Mouse (Mus musculus): ENCODE measurements at regions not wholly inside any gene's neighbourhood (a gene's known extent, or its start where the extent isn't known, plus 50 kb on each side); places are given as distances from the start of the nearest gene placed in this dataset.

DNA sequence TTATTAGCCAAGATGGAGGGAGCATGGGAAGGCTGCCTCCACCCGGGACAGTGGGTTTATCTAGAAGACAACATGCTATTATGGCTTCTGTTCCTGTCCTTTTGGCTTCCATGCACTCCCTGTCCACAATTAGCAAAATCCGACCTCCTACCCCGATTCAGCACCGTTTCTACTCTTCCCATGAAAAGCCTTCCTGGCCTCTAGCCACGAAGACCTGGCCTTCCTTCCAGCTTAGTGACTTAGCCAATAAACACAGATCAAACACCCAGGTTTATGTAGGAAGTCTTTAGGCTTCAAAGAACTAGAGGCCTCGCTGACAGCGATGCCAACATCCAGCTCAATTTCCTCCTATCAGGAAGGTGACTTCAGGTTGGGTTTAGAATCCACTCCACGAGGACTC, 338.5 kb upstream of the Zmiz1 start:
- DNase-seq (ENCODE audit: low spot score in 2 of 2) = no peak

DNA sequence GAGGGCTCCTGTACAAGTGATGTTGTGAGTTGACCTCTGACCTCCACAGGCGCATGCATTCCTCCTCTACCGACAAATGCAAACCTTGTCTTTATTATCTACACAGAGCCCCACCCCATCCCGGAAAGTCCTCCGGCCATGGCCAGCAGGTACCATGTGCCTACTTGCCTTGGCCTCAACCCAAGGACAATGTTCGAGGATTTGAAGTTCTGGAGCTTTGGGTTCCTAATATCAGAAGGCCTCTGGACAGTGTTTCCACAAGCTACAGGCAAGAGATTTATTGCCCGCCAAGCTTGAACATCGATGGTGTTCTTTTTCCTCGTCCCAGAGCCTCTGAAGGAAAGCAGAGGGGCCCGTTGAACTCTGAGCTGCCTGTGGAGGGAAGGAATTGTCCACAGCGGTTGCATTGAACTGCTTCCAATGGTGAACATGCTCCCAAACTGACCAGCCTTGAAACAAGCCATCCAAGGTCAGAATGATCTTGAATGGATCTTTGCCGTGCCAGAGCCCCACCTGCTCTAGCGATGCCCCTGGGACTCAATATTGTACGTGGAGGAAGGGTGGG, 335.9 kb upstream of the Zmiz1 start:
- no peak for DNase-seq (ENCODE audit: low spot score in 2 of 2)

DNA sequence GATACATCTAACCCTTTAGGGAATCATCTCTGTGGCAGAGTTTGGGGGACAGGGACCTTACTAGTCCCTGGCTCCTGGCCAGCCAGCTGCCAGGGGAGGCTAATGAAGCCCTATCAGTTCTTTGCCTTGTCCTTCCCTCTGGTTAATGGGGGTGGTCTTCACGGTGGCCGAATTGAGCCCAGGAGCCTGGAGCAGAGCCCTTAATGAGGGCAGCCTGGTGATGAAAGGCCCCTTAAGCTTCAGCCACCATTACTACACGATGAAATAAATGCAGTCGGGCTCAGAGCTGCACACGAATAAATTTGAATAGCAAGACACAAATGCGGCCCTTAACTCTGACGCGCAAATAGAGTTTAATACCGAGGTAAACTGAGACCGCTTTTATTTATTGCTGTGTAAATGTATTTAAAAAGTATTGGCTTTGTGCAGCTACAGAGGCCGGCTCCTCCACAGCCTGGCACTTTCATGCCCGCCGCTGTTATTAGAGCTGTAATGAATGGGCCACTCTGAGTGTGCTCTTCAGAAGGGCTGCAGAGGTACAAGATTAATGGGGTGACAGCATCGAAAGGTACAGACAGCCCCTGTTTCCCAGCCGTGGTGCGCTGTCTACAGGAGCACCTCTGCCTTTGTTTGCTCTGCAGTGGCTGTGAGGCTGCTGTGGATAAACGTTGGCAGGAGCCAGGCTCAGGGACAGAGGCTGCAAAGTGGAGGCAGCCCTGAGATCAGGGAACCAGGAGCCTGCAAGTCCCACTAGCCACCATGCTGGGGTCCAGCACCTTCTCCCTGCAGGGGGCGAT, 335.2 kb upstream of the Zmiz1 start:
- DNase-seq (ENCODE audit: low spot score in 2 of 2) = no peak

DNA sequence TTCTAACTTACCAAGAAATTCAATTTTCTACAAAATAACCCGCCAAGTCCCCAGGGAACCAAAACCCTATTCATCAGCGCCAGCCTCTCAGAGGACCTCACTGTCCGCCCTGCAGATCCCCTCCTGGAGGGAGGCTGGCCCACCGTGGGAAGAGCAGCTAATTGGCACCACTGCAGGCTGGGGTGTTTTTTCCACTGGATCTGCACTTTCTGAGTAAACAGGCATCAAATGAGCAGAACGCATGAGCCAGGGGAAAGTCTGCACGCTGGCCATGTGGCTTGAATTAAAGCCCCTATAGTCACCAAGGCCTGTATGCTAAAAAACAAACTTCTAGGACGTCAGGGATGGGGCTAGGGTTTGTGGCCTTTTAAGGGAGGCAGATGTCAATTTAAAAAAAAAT, 332.4 kb upstream of the Zmiz1 start:
- no peak for DNase-seq (ENCODE audit: low spot score in 2 of 2)

DNA sequence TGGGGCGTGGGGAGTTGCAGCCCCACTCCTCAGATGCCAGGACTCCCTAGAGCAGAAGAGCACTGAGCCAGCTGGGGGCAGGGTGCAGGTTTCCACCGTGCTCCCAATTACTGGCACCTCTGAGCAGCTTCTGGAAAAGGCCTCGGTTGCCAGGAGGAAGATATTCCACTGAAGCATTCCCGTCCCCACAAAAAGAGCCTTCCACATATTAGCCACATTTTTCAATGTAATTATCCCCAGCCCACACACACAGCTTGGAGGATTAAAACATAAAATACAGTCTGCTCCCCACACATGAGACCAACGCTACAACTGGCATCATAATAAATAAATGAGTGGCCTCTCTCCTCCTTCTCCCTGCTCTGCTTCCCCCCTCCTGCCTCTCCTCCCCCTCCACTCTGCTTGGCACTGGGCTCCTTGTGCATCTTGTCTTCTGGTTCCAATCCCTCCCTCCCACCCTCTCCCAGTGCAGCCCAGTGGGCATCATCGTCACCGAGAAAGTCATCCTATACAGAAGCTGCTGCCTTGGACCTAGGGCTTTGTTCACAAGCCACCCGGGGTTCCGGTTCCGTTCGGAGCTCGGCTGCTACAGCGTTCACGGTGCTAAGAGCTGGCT, 331.3 kb upstream of the Zmiz1 start:
- DNase-seq (ENCODE audit: low spot score in 2 of 2) = no peak

DNA sequence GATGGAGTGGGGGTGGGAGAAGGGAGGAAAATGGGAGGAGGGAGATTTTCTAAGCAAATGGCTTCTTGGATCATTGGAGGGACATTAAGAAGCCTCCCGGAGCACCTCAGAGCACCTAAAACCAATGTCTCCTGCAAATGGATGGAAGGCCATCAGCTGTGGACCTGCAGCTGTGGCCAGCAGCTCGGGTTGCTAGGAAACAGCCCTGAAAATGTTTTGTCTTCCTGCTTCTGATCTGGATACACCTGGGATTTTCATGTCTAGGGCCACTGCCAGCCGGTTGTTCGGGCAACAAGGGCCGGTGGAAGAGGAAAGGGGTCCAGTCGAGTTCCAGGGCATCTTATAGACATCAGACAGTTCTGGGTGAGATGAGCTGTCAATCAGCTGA, 330.8 kb upstream of the Zmiz1 start:
- DNase-seq (ENCODE audit: low spot score in 2 of 2) = no peak

DNA sequence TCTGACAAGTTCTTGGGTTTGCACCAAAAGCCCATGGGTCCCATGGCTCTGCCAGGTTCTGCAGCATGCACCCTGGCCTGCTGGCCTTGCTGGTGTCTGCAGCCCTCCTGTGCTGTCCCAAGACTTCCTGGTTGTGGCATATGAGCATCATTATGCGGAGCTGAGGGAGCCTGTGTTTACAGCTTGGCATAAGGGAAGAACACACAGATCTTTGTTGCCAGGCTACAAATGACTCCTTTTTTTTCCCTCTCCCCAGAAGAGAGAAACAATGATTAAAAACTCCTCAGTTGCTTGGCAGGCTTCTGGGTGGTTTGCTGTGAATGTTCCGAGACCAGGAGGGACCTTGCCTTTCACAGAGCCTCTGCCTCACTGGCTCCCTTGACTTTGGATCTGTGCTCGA, 323.6 kb upstream of the Zmiz1 start:
- DNase-seq (ENCODE audit: low spot score in 2 of 2) = no peak

DNA sequence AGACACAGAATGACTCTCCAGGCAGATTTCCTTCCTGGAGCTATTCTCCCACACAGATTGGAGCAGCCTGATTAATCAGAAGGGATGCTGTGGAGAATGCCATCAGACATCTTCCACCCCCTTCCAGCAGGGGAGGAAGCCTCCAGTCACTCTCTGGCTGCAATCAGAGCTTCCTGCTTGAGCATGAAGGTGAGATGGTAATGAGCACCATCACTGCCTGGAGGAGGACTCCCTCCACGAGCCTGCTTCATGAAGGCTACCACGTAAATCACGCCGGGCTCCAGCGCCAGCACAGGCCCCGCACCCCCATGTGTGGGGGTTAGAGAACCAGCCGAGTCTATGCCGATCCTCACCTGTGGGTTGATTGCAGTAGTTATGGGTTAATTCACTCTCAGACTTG, 321.7 kb upstream of the Zmiz1 start:
- no peak for DNase-seq (ENCODE audit: low spot score in 2 of 2)

DNA sequence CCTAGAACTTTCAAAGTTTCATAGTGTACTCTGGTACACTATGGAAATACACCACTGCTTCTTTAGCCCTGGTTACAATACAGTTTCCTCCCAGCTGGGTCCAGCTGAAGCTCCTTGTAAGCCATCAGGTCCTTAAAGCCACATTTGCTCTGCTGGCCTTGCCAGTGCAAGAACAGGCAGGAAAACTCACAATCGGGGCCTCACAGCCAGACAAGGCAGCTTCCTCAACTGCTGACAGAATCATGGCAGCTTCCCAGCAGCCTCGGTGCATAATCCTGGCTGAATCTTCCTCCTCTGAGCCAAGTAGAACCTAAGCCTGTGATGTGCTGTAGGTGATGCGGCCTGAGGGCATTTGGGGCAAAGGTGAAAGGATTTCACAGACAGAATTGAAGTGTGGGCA, 320.5 kb upstream of the Zmiz1 start:
- no peak for DNase-seq (ENCODE audit: low spot score in 2 of 2)

DNA sequence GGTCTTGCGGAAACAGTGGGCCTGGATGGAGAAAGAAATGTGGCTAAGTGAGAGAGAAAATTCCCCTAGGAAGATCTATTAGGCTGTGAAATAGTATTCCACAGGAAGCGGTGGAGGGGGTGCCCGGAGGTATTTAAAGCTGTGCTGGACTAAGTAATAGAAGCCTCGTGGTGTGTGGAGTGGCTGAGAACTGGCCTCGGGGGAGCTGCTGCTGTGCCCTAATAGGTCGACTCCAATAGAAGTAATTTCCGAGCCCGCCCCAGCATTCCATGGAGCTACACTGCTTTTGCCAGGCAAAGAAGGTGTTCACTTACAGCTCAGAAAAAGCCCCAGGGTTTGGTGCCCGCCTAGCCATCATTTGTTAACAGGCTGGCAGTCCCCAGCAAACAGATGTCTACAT, 317.1 kb upstream of the Zmiz1 start:
- DNase-seq (ENCODE audit: low spot score in 2 of 2) = no peak

DNA sequence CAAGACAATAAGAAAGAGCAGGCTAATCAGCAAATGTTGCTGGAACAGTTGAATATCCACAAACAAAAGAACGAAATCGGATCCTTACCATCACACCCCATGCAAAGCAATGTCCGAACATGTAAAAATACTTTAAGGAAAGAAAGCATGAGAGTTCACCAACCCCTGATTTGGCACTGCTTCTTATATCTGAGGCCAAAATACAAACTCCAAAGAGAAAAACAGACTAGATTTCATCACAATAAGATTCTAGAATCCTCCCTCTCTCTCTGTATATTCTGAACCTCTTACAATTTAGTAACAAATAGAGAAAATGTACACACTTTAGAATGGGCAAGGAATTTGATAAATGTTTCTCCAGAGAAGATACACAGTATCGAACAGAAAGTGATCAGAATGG, 315.9 kb upstream of the Zmiz1 start:
- DNase-seq (ENCODE audit: low spot score in 2 of 2) = no peak

DNA sequence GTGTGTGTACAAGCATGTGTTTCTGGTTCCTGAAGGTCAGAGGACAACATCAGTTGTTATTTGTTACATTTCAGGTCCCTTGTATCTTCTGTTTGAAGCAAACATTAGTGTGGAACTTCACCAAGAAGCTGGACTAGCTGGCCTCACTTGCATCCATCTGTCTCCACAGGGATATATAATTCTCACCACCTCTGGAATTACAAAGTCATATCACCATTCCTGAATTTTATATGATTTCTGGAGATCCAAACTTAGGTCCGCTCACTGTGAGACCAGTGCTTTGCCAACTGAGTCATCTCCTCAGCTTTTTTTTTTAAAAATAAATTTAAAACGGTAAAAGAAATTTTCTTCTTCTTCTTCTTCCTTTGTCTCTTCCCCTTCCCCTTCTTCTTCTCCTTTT, 311.3 kb upstream of the Zmiz1 start:
- DNase-seq (ENCODE audit: low spot score in 2 of 2) = no peak

DNA sequence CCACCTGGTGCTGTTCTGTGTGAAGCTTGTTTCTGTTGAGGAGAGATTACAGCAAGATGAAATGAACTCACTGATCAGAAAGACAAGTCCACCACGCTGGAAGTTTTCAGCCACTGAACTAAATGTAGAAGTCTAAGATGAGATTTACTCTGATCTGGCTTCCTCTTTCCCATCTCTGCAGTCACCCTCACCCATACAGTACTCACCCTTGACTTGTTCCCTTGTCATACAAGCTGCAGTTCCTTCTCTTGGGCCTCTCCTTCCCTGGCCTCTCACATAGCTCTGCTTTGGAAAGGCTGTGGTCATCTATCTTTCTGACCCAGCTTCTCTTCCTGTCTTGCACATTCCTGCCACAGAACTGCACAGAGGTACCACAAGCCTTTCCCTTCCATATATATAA, 308.0 kb upstream of the Zmiz1 start:
- DNase-seq (ENCODE audit: low spot score in 2 of 2) = no peak

DNA sequence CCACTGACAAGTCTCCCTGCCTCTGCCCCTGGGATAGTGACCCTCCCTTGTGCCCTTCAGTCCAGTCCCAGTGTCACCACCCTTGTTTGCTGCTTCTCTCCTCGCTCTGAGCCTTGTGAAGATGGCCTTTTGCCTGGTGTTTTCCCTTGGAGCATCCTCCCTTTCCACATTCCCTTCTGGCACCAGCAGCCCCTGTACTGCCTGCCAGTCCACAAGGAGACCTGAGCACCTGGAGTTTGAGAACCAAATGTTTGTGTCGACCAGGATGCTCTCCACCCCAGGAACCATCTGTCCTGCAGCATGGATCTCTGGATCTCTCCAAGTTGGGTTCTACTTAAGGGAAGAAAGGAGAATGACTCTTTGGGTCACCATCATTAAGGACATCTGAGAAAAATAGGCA, 307.5 kb upstream of the Zmiz1 start:
- DNase-seq (ENCODE audit: low spot score in 2 of 2) = no peak

DNA sequence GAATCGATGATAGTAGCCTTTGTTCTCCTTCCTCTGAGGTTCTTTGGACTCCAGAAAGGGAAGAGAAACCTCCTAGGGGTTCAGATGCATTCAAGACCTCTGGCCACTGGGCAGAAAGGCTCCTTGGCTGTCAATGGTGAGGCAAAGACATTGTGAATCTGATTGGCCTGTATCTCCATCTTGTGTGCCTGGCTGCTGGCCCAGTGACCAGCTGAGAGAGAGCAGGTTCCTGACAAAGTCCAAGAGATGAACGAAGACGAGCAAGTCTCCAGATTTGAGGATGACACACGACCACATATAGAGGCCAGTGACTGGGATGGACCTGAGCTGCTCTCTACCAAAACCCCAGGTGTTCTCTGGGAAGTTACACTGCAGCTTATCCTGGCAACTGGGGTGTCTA, 305.4 kb upstream of the Zmiz1 start:
- DNase-seq (ENCODE audit: low spot score in 2 of 2) = no peak

DNA sequence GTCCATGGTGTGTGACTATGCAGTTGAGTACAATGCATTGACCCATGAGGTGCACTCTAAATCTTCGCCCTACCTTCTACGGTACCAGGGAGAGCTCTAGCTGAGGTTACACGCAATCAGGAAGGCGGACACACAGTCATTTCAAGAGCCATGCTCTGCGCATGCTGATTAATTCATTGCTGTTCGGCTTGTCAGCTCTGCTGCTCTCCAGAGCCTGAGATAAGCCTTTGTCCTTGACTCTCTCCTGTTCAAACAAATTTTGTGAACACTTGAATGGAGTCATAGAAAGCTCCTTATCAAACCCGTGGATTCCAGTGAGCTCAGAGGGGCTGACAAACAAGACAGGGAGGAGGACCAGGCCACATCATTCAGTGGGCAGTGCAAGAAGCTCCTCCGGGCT, 304.8 kb upstream of the Zmiz1 start:
- no peak for DNase-seq (ENCODE audit: low spot score in 2 of 2)

DNA sequence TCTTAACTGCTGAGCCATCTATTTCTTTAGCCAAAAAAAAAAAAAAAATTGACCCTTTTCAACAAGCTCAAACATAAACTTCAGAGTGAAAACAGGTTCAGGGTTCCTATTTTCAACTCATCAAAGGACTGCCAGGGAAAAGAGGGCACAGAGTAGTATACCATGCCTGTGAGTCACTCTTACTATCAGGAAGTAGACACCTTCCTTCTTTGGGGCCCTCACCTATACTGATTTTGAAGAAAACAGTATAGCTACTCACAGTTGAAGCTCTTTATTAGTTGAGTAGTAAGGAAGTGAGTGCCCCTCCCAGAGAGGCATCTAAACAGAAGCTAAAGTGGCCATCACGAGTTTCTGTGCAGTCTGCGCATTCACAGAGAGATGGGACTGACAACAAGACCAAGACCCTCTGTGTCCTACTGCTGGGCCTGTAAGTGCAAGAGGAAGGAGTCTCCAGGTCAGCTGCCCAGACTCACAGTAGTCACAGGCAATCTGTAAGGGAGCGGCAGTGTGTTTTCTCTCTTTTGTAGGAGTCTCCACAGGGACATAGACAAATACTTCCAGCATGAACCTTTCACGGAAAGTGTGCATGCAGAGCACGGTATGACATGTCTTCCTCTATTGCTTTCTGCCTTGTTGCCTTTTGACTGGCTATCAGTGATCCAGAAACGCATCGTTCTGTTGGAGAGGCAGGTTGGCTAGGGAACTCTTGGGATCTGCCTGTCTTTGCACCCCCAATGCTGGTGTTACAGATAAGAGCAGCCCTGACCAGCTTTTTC, 303.8 kb upstream of the Zmiz1 start:
- DNase-seq (ENCODE audit: low spot score in 2 of 2) = no peak

DNA sequence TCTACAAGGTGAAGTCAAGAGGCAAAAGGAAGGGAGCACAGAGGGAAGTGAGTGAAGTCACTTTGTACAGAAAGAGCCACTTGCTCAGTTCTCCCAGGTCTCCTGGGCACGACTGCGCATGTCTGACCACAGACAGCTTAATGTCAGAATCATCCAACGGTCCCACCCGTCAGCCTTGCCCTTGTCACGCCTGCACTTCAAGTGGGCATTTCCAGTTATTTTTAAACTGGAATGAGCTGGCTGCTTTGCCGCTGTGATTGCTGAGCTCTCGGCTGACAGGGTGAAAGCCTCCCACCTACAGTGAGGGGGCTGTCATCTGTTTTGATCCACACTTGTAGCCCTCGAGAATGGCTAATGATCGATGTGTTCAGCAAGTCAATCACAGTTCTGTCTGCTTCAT, 302.8 kb upstream of the Zmiz1 start:
- DNase-seq (ENCODE audit: low spot score in 2 of 2) = peak in 1 of 2 experiments; percentile 25

DNA sequence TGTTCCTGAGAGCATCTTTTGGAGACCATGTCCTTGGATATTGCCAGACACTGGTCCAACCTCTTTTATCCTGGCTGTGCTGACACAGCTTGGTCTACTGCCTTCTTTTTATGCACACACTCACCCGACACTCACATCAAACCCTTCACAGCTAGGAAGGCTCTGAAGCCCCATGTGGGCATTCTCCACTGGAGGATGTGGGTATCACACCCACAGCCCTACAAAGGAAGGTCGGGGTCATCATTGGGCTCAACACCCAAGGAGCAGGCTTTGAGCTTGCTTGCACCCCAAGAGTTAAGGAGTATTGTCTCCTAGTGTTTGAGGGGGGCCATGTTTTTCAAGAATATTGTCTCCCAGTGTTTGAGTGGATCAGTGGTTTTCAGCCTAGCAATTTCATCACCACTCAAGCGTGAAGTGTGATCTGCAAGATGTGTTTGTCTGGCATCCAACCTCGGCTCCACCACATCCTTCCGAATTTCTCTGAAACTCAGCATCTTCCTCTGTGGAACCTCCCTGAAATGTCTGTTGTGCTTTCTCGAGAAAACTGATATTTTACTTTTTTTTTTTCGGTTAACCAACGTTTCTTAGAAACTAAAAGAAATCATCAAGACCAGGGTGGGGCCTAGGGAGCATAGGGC, 297.2 kb upstream of the Zmiz1 start:
- no peak for DNase-seq (ENCODE audit: low spot score in 2 of 2)

DNA sequence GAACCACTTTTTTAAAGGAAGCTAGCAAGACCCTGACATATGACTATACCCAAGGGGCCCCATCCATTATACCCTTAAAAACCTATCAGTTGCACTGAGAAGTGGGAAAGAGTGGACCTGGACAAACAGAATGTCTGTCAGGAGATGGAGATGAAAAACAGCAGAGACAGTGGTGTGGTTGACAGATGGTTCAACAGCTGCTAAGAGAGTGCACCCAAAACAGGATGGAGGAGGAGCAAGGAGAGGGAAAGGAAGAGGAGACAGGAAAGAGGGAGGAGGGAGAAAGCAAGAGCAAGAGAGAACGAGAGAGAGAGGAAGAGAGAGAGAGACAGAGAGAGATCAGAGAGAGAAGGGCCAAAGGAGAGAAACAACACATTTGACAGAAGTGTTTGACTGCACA, 292.8 kb upstream of the Zmiz1 start:
- DNase-seq (ENCODE audit: low spot score in 2 of 2) = no peak

DNA sequence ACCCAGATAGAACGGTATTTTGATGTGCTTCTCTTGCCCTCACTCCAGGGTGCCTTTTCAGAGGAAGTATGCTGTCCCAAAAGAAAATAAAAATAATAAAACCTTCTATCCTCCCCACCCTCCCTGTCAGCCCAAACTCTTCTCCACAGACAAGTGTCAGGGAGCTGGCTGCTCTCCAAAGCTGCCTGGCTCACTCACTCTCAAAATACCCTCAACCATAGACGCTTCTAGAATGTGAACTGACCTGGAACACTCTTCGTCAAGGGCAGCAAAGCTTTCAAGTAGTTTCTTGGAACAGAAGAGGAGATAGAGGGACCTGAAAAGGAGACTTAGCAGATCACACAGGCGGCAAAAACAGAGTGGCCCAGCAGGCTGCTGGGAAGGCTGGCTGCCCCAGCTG, 291.4 kb upstream of the Zmiz1 start:
- DNase-seq (ENCODE audit: low spot score in 2 of 2) = no peak

DNA sequence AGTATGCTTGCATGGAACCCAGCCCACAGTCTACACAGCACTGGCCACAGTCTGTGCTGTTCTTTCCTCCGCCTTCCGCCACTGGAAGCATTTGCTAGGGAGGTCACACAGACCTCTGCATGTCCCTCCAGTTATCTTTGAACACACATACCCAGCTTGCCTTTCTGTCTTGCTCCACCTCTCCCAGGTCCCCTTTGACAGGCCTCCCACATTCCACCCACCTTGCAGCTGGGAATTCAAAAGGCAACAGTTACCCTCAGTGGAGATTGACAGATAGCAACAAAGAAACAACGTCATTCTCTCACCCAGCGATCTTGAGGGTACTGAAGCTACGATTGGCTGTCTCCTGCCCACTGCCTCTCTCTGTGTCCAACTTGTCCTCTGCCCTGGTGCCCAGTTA, 290.7 kb upstream of the Zmiz1 start:
- DNase-seq (ENCODE audit: low spot score in 2 of 2) = no peak

Data from spleen, postnatal 10 days (tissue).